Mouse (Mus musculus) gastrocnemius, postnatal 10 days (tissue): ENCODE data around the gene Fam83d. TPM values are rescaled to one million over a fixed set of nuclear protein-coding genes. Genes with fewer than 3 reads are reported as not detected.

Experiments used
- DNase-seq: peaks from one replicate; pipeline ENCODE4 v3.0.0; 2021; ENCODE audit warnings: mixed read lengths
- total RNA-seq, 2 experiments: library from RNA; stranded (reverse); gene quantifications; 2 replicates each; pipeline ENCODE4 v1.2.3; 2021

Gene Fam83d
- total RNA-seq, 2 experiments from 2014 or later = 8.6 to 10.4 TPM

GRCm38 (mm10) chr2:158745049-158745482 is 22.8 kb upstream of the Fam83d start:
- DNase-seq = no peak

- no peak for DNase-seq
Observed at GRCm38 (mm10) chr2:158746164-158746563, 21.7 kb upstream of the Fam83d start.

- DNase-seq = no peak
Observed at GRCm38 (mm10) chr2:158749366-158749765, 18.5 kb upstream of the Fam83d start.

- no peak for DNase-seq
Observed at GRCm38 (mm10) chr2:158760231-158760630, 7.7 kb upstream of the Fam83d start.

GRCm38 (mm10) chr2:158762339-158762738 is 5.6 kb upstream of the Fam83d start:
- DNase-seq = no peak

- peak; percentile 39 for DNase-seq
Observed at GRCm38 (mm10) chr2:158768350-158768749, 457 bp downstream of the Fam83d start.

- DNase-seq = no peak
Observed at GRCm38 (mm10) chr2:158768771-158769170, 878 bp downstream of the Fam83d start.

- DNase-seq = peak; percentile 58
Observed at GRCm38 (mm10) chr2:158770126-158770757, 2.3 kb downstream of the Fam83d start.

- DNase-seq = no peak
Observed at GRCm38 (mm10) chr2:158771066-158771763, 3.3 kb downstream of the Fam83d start.

GRCm38 (mm10) chr2:158772808-158773207 is 4.9 kb downstream of the Fam83d start:
- DNase-seq = no peak

- no peak for DNase-seq
Observed at GRCm38 (mm10) chr2:158774886-158775285, 7.0 kb downstream of the Fam83d start.

- DNase-seq = no peak
Observed at GRCm38 (mm10) chr2:158776716-158777115, 8.8 kb downstream of the Fam83d start.

- DNase-seq = no peak
Observed at GRCm38 (mm10) chr2:158777490-158777889, 9.6 kb downstream of the Fam83d start.

- DNase-seq = no peak
Observed at GRCm38 (mm10) chr2:158778349-158778748, 10.5 kb downstream of the Fam83d start.

- DNase-seq = no peak
Observed at GRCm38 (mm10) chr2:158781126-158781525, 13.2 kb downstream of the Fam83d start.

GRCm38 (mm10) chr2:158786927-158787795 is 19.3 kb downstream of the Fam83d start:
- no peak for DNase-seq

- DNase-seq = peak; percentile 91
Observed at GRCm38 (mm10) chr2:158794494-158795004, 26.7 kb downstream of the Fam83d start, which contains the start of gene Dhx35. TSS of gene Dhx35 (plus strand) at chr2:158794807.

GRCm38 (mm10) chr2:158795043-158795442 is 27.1 kb downstream of the Fam83d start:
- DNase-seq = no peak

- no peak for DNase-seq
Observed at GRCm38 (mm10) chr2:158795875-158796274, 28.0 kb downstream of the Fam83d start.

GRCm38 (mm10) chr2:158799328-158799727 is 31.4 kb downstream of the Fam83d start:
- no peak for DNase-seq

- DNase-seq = no peak
Observed at GRCm38 (mm10) chr2:158800788-158801187, 32.9 kb downstream of the Fam83d start.

- DNase-seq = no peak
Observed at GRCm38 (mm10) chr2:158803575-158803974, 35.7 kb downstream of the Fam83d start.

GRCm38 (mm10) chr2:158815686-158816085 is 47.8 kb downstream of the Fam83d start:
- DNase-seq = no peak
